Mouse (Mus musculus) liver, postnatal 0 days (tissue): Measurements from ENCODE around the gene Fbxo31.

Experiments used
- CTCF ChIP-seq: sonication (generic); IDR thresholded peaks from 2 replicates; pipeline ENCODE4 v1.5.1; 2016; ENCODE audit warnings: antibody characterized with exemption, low read depth
- EP300 ChIP-seq: IDR thresholded peaks from 2 replicates; pipeline ENCODE4 v1.6.1; 2016; ENCODE audit warnings: antibody characterized with exemption, low read depth, mild to moderate bottlenecking

DNA sequence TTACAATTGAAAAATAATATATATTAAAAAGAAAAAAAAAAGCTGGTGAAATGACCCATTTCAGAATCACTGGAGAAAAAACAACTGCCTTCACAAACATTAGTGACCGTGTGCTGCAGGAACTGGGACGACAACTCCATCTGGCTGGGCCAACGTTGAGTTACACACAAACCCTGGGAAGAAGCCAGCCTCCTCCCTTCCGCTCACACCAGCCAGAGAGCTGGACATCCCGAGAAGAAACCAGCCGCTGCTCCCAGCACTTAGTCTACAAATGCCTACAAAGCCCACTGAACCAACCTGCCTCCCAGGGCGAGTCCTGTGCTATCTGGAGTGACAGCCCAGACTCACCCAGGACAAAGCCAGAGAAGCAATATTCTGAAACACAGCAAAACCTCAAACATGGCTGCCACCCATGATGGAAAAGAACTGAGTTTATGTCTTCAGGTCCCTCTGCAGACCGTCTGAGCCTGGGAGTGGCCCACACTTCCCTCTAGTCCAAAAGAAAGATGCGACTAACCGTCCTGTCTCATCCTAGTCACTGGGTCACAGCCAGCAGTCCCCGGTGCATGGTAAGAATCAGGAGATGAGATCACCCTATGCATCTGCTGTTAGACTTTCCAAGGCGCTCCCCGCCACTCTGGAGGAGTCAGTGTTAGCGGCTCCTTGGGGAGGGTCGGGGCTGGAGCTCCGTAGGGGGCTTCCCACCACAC lies 16.8 kb downstream of the Fbxo31 start:
- no peak for TF ChIP-seq CTCF
- no peak for TF ChIP-seq EP300
